Mouse (Mus musculus): ENCODE data around the gene Galnt2.

Gene Galnt2

GRCm38 (mm10) chr8:124294425-124294824 is 63.2 kb downstream of the Galnt2 start:
- DNase-seq (ENCODE audit: low spot score), result no peak

DNA sequence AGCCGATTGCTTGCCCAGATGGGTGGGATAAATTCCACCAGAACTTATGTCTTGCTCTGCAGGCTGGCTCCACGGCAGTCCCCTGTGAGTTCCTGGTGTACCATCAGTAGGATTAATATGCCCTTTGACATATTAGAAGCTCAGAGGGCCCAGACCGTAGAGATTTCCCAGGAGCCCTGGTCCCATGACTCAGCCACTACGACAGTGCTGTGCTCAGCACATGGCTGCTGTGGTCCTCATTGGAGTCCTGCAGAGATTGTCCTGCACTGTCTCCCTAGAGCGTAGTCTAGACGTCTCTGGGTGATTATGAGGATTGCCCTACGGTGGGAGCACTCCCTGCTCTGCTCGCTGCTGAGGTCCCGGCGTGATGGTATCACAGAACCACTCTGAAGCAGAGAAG is 63.7 kb downstream of the Galnt2 start:
- no peak for DNase-seq (ENCODE audit: low spot score)

DNA sequence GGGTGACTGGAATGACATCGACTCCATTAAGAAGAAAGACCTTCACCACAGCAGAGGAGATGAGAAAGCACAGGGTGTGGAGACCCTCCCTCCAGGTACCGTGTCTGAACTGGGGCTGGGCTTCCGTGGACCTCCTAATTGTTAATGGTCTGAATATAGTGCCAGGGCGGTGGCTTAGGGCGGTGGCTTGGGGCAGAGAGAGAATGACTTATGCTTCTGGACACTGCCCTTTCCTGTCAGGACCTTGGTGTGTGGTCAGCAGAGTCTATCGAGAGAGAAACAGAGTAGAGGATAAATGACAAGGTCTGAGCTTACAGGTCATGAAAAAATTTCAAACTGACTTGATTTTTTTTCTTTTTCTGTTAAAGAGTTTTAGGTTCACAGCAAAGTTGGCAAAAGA is 64.2 kb downstream of the Galnt2 start:
- DNase-seq (ENCODE audit: low spot score), result no peak

GRCm38 (mm10) chr8:124301512-124301911 is 70.3 kb downstream of the Galnt2 start:
- no peak for DNase-seq (ENCODE audit: low spot score)

GRCm38 (mm10) chr8:124301935-124302555 is 70.9 kb downstream of the Galnt2 start:
- no peak for DNase-seq (ENCODE audit: low spot score)

GRCm38 (mm10) chr8:124303211-124303902 is 72.2 kb downstream of the Galnt2 start:
- DNase-seq (ENCODE audit: low spot score), result no peak

- no peak for DNase-seq (ENCODE audit: low spot score)
These were observed 73.0 kb downstream of the Galnt2 start for GRCm38 (mm10) chr8:124304141-124304540.

GRCm38 (mm10) chr8:124306574-124306973 is 75.4 kb downstream of the Galnt2 start:
- DNase-seq (ENCODE audit: low spot score), result no peak

DNA sequence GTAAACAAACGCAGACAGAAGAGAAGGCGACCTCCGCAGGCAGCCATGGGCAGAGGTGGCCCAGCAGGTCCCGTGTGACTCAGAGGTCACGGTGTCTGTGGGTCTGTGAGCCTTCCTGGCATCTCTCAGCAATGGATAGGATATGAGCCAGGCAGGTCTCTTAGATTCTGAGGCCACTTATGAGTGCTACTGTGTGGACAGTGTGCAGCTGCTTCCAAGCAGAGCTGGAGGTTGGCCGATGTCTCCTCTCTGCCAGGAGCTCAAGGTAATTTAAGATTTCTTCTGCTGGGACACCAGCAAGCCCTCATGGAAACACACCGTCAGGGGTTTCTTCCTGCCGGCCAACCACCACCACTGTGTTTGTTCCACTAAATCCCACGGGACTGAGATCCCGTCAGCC is 76.5 kb downstream of the Galnt2 start:
- no peak for DNase-seq (ENCODE audit: low spot score)

DNA sequence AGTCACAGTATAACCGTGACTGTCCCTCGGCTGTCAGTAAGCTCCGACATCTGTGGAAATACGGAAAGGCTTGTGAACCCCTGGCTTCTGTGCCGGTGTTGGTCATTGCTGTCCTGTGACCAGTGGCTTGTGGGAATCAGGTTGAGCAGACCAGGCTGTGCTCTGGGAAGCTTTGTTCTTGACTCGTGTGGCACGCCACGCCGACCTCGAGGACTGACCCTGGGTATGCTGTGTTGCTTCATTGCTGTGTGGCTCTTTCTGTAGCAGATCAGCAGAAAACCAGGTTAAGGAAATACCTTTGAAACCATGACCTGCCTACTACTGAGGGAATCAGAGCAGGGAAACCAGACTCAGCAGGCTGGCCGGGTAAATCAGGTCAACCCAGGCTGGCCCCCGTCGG is 79.3 kb downstream of the Galnt2 start:
- no peak for DNase-seq (ENCODE audit: low spot score)

GRCm38 (mm10) chr8:124311111-124311510 is 79.9 kb downstream of the Galnt2 start:
- DNase-seq (ENCODE audit: low spot score), result no peak

GRCm38 (mm10) chr8:124311723-124312122 is 80.5 kb downstream of the Galnt2 start:
- DNase-seq (ENCODE audit: low spot score), result no peak

DNA sequence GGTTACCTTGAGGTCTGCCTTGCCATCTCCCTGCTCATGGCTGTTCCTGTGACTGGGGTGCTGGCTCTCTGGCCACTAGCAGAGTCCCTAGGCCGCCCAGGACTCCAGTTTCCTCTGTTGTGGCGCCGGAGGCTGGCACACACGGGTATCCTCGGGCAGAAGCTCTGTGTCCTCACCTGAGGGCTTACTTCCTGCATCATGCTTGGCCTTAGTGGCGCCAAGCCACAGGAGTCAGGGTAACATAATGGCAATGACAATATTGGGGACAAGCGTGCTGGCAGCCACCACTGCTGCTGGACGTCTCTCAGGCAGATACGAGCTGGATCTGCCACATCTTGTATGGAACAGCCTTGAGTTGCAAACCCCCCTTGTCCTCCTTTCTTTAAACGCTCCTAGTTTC is 81.0 kb downstream of the Galnt2 start:
- DNase-seq (ENCODE audit: low spot score), result no peak

- no peak for DNase-seq (ENCODE audit: low spot score)
These were observed 83.6 kb downstream of the Galnt2 start for GRCm38 (mm10) chr8:124314803-124315202.

- no peak for DNase-seq (ENCODE audit: low spot score)
These were observed 85.4 kb downstream of the Galnt2 start for GRCm38 (mm10) chr8:124316466-124317136.

- no peak for DNase-seq (ENCODE audit: low spot score)
These were observed 86.0 kb downstream of the Galnt2 start for GRCm38 (mm10) chr8:124317191-124317682.

- DNase-seq (ENCODE audit: low spot score), result no peak
These were observed 86.6 kb downstream of the Galnt2 start for GRCm38 (mm10) chr8:124317821-124318220.

GRCm38 (mm10) chr8:124318612-124319315 is 87.6 kb downstream of the Galnt2 start:
- DNase-seq (ENCODE audit: low spot score), result peak; percentile 22

- DNase-seq (ENCODE audit: low spot score), result peak; percentile 11
These were observed 88.1 kb downstream of the Galnt2 start for GRCm38 (mm10) chr8:124319316-124319652.

DNA sequence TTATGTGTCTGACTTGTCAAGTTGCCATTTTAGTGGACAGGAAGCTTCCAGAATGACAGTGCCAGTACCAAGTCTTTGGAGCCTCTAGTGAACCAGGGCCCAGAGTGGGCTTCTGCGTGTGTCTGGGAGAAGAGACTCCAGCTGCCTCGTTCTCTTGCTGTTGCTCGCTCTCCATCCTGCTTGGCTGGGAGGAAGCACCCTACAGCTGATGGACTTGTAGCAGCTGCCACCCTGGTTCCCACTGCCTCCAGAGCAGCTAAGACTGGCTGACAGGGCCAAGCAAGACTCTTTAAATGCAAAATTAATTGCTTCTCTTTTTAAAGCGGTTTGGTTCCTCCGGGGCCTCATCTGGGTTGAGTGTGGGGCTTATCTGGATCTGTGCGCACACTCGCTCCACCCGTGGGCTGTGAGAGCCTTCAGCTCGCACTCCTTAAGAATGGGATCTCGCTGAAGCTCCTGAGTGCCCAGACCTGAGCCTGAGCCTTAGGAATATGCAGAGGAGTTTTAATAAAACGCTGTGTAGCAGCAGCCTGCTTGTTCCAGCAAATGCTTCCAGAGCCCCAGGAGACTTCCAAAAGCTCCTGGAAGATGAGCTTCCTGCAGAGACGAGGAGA is 90.1 kb downstream of the Galnt2 start:
- no peak for DNase-seq (ENCODE audit: low spot score)

DNA sequence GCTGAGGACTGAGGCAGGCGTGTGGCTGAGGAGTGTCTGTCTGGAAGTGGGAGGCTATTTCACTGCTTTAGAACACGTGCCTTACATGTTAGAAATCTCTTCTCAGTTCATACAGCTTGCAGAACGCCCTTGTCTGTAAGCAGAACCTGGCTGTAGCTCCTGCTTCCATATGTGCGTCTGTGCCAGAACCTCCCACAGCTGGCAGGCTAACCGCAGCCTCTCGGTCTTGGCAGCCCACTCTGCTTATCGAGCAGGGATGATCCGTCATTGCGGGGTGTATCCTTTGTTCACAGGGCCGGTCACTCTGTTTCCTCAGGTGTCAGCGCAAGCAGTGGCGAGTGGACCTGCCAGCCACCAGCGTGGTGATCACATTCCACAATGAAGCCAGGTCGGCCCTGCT is 92.2 kb downstream of the Galnt2 start:
- no peak for DNase-seq (ENCODE audit: low spot score)

DNA sequence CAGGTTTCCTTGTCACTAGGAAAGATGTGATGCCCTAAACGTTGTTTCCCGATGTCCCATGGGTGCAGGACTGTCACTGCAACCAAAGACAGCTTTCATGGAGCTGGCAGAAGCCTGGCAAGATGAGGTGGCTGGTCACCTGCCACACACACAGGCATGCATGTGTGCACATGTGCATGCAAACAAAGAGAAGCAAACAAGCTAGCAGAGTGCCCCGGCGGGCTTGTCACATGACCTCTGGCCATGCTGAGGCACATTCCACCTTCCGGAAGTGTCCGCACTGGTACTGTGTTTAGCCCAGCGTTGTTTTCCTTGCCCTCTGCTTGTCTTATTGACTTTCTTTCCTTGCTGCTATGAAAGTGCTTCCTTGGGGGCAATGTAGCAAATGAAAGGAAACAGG is 97.1 kb downstream of the Galnt2 start:
- DNase-seq (ENCODE audit: low spot score), result no peak
